Mouse (Mus musculus) G1E-ER4 (cell line): ENCODE measurements around the gene Prg2. TPM values are rescaled to one million over a fixed set of nuclear protein-coding genes. Genes with fewer than 3 reads are reported as not detected.
A peak's percentile ranks its signal among the peaks of the same experiment; 100 is the strongest.

Source experiments
- GATA1 ChIP-seq: IDR thresholded peaks from one replicate; pipeline ENCODE4 v1.8.0; 2012; ENCODE audit warnings: low read length, inconsistent platforms
- polyA plus RNA-seq: library from polyadenylated mRNA; stranded (reverse); fragments of >175 nt; gene quantifications from 2 replicates; pipeline ENCODE4 v1.2.3, GENCODE M21; 2012

Prg2 gene
- not detected in 2 replicates for polyA plus RNA-seq

- no peak for TF ChIP-seq GATA1
Observed at GRCm38 (mm10) chr2:84980188-84980587, at the start of gene Prg2. Gene Prg2, plus strand, starts transcription at chr2:84980461.

- TF ChIP-seq GATA1: no peak
Observed at GRCm38 (mm10) chr2:84933992-84934648, 46.1 kb upstream of the Prg2 start.

- TF ChIP-seq GATA1: no peak
Observed at GRCm38 (mm10) chr2:84934649-84935007, 45.6 kb upstream of the Prg2 start.

GRCm38 (mm10) chr2:84935065-84935464 is 45.2 kb upstream of the Prg2 start:
- no peak for TF ChIP-seq GATA1

GRCm38 (mm10) chr2:84936474-84937429 is 43.5 kb upstream of the Prg2 start, which contains the start of gene Slc43a3:
Gene Slc43a3, plus strand, starts transcription at chr2:84936579.
- TF ChIP-seq GATA1: no peak

- no peak for TF ChIP-seq GATA1
Observed at GRCm38 (mm10) chr2:84937491-84938150, 42.6 kb upstream of the Prg2 start.

- TF ChIP-seq GATA1: peak; percentile 91
Observed at GRCm38 (mm10) chr2:84938249-84938946, 41.9 kb upstream of the Prg2 start.

GRCm38 (mm10) chr2:84939306-84939705 is 41.0 kb upstream of the Prg2 start:
- TF ChIP-seq GATA1: no peak

GRCm38 (mm10) chr2:84939711-84940110 is 40.5 kb upstream of the Prg2 start:
- TF ChIP-seq GATA1: no peak

- TF ChIP-seq GATA1: no peak
Observed at GRCm38 (mm10) chr2:84941332-84941731, 38.9 kb upstream of the Prg2 start.

- no peak for TF ChIP-seq GATA1
Observed at GRCm38 (mm10) chr2:84941795-84942194, 38.5 kb upstream of the Prg2 start.

- no peak for TF ChIP-seq GATA1
Observed at GRCm38 (mm10) chr2:84947154-84947771, 33.0 kb upstream of the Prg2 start.

- TF ChIP-seq GATA1: no peak
Observed at GRCm38 (mm10) chr2:84948252-84948651, 32.0 kb upstream of the Prg2 start.

- no peak for TF ChIP-seq GATA1
Observed at GRCm38 (mm10) chr2:84948721-84949120, 31.5 kb upstream of the Prg2 start.

- no peak for TF ChIP-seq GATA1
Observed at GRCm38 (mm10) chr2:84951027-84951426, 29.2 kb upstream of the Prg2 start.
